Mouse (Mus musculus) CH12.LX (cell line): ENCODE measurements around the gene Smtnl2.

Experiments
- CHD2 ChIP-seq: IDR thresholded peaks from 2 replicates; pipeline ENCODE4 v1.6.1; 2011; ENCODE audit warnings: low read length, improper control_type of control experiment
- GABPA ChIP-seq: IDR thresholded peaks from 2 replicates; pipeline ENCODE4 v1.6.1; 2012; ENCODE audit warnings: low read depth, low read length, improper control_type of control experiment, inconsistent platforms; ENCODE audit not compliant: insufficient replicate concordance
- JUN ChIP-seq: IDR thresholded peaks from 2 replicates; pipeline ENCODE4 v1.6.1; 2011; ENCODE audit warnings: low read depth, mild to moderate bottlenecking, low read length, improper control_type of control experiment, moderate library complexity; ENCODE audit not compliant: insufficient read depth

GRCm38 (mm10) chr11:72362347-72362741 is 49.2 kb downstream of the Smtnl2 start, which contains the start of gene Tekt1:
- TF ChIP-seq GABPA (no peak), CHD2 (no peak), JUN (no peak)
